Mouse (Mus musculus) kidney, adult 2 months (tissue): Measurements from ENCODE around the gene Ablim1.

ENCODE experiments used
- CTCF ChIP-seq: fragments of 200-500 bp; conservative IDR thresholded peaks from 2 replicates; pipeline ENCODE4 v1.5.1; 2011; ENCODE audit warnings: low read depth, mild to moderate bottlenecking, control low read depth, low read length, moderate library complexity, mixed read lengths; ENCODE audit not compliant: insufficient read depth, insufficient read length
- POLR2A ChIP-seq: fragments of 200-500 bp; IDR thresholded peaks from one replicate; pipeline ENCODE4 v1.6.1; 2011; ENCODE audit warnings: low read depth, low read length, control low read depth

DNA sequence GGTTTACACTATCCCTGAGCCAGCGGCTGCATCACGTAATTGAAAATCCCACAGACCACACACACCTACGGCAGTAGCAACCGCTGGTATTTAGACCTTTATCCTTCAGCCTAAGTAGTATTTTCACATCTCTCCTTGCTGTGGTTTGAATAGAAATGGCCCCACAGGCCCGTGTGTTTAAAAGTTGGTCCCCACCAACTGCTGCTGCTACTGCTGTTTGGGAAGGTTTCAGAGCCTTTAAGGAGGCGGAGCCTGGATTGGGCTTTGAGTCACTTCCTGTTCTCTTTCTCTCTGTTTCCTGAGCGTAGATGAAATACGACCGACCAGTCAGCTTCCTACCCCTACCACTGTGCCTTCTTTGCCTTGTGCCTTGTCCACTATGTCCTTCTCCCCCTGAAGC is 214.7 kb downstream of the Ablim1 start:
- TF ChIP-seq POLR2A (no peak), CTCF (no peak)
